Mouse (Mus musculus) bone marrow macrophage, adult 2 months (primary cell): ENCODE data around the gene Glis2. TPM values are rescaled to one million over a fixed set of nuclear protein-coding genes. Genes with fewer than 3 reads are reported as not detected.

Source experiments
- H3K27ac ChIP-seq: 2 replicates; pipeline ENCODE4 v1.5.1; 2012; ENCODE audit warnings: low read depth, low read length; ENCODE audit not compliant: insufficient read depth
- H3K4me1 ChIP-seq: 2 replicates; pipeline ENCODE4 v1.6.1; 2012; ENCODE audit warnings: low read length; ENCODE audit not compliant: control insufficient read depth, insufficient read depth
- H3K4me3 ChIP-seq: 2 replicates; pipeline ENCODE4 v1.5.1; 2012; ENCODE audit warnings: mild to moderate bottlenecking, low read length, moderate library complexity; ENCODE audit not compliant: insufficient read depth
- CTCF ChIP-seq: IDR thresholded peaks from 2 replicates; pipeline ENCODE4 v1.5.1; 2012; ENCODE audit warnings: low read depth, mild to moderate bottlenecking, low read length, moderate library complexity
- POLR2A ChIP-seq: IDR thresholded peaks from 2 replicates; pipeline ENCODE4 v1.6.1; 2012; ENCODE audit warnings: mild to moderate bottlenecking, low read depth, low read length, borderline replicate concordance
- polyA plus RNA-seq: library from polyadenylated mRNA; stranded (reverse); fragments of >200 nt; gene quantifications from 2 replicates; pipeline ENCODE4 v1.2.4, GENCODE M21; 2012; ENCODE audit not compliant: missing spikeins, insufficient read depth, insufficient read length

The Glis2 gene
- polyA plus RNA-seq, 1 experiment: 1.3 TPM

DNA sequence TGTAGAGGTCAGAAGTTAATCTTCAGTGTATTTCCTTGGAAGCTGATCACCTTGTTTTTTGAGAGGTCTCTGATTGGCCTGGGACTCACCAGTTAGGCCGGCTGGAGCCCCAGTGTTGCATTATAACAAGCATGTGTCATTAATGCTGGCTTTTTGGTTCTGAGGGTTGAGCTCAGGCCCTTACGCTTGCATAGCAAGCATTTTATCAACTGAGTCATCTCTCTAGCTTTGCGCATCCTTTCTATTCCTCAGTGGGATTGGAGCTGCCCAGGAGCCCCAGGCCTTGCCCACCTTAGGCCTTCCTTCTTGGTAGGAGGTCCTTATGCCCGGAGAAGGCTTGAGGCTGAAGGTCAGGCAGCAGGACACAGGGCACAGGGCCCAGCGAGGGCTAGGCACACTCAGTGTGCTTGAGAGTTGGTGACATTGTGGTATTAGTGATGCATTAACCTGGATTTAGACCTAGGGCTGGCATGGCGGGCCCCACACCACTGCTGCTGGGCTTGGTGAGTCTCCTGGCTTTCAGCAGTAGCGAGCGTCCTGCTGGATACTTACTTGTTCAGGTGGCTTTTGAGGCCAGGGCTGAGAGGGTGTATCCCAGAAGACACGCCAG is 6.3 kb downstream of the Glis2 start:
- Histone ChIP-seq H3K4me1 (peaks cover 1% of the 10 kb centered on the region; the same call in 1 of the 2 replicates), H3K27ac (no peak overlapping the region), H3K4me3 (no peak overlapping the region)
- no peak for TF ChIP-seq POLR2A
- TF ChIP-seq CTCF: no peak

DNA sequence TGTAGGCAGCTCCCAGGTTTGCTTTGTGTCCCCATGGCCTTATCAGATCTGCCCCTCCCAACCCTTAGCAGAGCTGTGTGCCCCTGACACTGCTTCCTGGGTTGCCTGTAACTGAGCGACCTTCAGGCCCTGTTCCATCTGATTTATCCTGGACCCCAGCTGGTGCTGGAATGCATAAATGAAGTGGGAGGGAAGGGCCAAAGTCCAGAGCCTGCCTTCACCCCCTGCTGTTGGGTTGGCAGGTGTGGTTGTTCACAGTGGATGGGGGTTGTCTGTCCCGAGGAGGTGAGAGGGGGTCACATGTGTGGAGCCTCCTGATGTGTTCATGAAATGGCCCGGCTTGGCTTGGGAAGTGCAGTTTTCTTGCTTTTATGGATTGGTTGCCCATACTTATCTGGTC is 7.7 kb downstream of the Glis2 start:
- TF ChIP-seq POLR2A (no peak), CTCF (no peak)
- no peak overlapping the region for H3K27ac ChIP-seq
- H3K4me1 ChIP-seq: peaks cover 14% of the 10 kb centered on the region
- no peak overlapping the region for H3K4me3 ChIP-seq

DNA sequence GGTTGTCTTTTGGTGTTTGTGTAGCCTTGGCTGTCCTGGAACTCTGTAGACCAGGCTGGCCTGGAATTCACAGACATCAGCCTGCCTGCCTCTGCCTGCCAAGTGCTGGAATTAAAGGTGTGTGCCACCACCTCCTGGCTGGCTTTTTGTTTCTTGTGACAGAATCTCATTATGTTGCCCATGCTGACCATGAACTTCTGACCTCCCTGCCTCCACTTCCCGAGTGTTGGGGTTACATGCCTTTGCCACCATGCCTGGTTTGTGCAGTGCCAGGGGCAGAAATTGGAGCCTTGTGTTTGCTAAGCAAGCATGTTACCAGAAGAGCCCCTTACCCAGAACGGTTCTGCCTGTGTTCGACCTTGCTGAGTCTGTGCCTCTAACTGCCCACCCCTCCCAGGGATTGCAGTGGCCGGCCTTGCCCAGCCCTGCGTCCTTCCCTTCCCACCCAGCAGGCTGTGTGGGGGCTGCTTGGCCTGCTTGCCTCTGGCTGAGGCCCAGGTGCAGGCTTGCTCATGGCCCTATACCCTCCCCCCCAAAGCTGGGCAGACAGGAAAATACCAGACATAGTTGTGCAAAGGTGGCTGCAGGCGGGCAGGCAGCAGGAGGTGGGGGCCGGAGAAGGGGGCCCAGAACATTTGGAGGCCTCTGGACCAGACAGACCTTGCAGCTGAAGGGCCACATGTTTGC is 8.4 kb downstream of the Glis2 start:
- peaks cover 14% of the 10 kb centered on the region for H3K4me1 ChIP-seq
- TF ChIP-seq CTCF: no peak
- TF ChIP-seq POLR2A: no peak
- no peak overlapping the region for H3K27ac ChIP-seq
- H3K4me3 ChIP-seq: no peak overlapping the region

DNA sequence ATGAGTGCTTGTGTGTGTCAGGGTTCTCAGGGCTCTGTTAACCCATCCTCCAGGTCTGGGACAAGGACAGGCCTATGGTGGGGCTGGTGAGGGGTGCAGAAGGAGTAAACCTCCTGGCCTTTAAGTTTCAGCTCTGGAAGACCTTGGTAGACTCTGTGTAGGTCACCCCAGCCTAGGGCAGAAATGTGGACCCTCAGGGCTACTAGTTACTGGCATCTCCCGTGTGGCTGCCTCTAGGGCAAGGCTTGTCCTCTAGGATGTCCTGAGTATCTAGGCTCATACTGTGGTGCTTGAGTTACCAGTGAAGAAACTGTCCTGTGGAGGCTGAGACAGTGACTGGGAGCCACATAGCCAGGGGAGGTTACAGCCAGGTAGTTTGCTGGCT is 8.9 kb downstream of the Glis2 start:
- TF ChIP-seq POLR2A (no peak), CTCF (no peak)
- Histone ChIP-seq H3K4me1 (peaks cover 14% of the 10 kb centered on the region), H3K4me3 (no peak overlapping the region), H3K27ac (no peak overlapping the region)

DNA sequence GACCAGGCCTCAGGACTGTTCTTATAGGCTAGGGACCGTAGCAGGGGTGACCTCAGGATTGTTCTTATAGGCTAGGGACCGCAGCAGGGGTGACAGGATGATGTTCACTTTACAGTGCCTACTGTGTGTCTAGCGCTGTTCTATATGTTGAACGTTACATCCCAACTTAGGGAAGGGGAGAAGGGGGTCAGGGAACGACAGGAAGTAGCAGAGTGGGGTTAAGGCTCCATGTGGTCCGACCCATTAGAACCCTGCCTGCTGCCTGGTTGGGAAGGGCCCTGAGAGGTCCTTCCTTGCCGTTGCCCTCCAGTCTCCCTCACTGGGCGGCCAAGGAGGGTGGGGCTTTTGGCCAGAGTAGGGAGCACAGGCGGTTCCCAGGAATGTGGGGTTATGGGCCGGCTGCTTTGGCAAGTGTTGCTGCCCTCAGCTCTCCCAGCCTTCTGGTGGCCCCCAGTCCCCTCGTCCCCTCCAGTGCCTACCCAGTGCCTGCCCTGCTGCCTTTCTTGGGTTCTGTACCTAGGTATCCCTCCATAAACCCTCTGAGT is 9.9 kb downstream of the Glis2 start:
- H3K4me3 ChIP-seq: no peak overlapping the region
- TF ChIP-seq CTCF (no peak), POLR2A (no peak)
- no peak overlapping the region for H3K27ac ChIP-seq
- H3K4me1 ChIP-seq: peaks cover 14% of the 10 kb centered on the region

DNA sequence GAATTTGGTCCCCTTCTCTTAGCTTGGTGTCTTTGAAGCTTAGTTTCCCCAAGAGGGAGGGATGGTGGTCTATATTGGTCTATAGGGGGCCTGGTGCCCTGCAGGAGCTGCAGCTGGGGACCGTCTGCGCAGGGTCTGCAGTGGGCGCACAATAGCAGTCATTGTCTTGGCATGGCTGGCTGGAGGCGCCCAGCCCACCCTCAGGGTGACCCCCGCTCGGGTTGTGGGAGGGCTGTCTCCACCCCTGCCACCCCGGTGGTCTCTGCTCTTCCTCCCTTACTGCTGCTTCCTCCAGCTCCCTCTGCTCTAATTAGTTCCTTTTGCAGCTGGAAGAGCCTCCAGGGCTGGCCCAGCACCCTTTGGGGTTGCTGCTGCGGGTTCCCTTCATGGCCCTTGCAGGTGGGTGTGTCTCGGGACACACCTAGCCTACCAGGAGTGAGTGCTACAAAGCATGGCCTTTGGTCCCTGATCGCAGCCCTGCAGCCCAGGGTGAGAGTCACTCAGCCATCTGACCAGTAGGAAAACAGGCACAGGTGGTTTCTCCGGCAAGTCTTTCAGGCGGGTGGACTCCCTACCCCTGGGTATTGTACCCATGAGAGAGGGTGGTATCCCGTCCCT is 11.1 kb downstream of the Glis2 start:
- no peak overlapping the region for H3K4me3 ChIP-seq
- no peak overlapping the region for H3K27ac ChIP-seq
- H3K4me1 ChIP-seq: peaks cover 14% of the 10 kb centered on the region
- TF ChIP-seq CTCF (no peak), POLR2A (no peak)

DNA sequence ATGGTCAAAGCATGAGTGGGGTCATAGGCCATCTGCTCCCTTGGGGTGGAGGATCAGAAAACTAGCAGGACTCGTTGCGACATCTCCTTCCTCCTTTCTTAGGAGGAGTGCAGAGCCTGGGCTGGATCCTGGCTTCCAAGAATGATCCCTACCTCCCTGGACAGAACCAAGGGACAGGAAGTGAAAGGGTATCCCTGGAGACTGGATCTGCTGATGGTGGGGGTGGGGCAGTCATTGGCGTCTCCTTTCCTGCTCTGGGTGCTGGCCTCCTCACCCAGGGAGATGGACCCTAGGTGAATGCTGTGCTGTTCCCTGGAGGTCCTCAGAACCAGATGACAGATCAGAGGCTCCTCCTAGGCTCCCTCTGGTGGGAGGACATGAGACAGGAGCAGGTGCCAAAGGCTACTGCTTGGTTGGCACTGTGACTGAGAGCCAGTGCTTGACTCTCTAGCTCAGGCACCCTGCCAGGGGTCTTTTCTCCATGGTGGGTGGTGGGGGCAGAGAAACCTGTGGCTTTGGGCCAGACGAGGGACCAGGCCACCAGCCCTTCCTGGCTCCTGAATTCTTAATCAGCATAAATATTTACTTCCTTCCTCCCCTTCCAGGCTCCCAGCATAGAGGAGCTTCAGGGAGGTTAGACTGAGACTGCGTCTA is 12.0 kb downstream of the Glis2 start:
- no peak overlapping the region for H3K27ac ChIP-seq
- no peak overlapping the region for H3K4me3 ChIP-seq
- TF ChIP-seq POLR2A: no peak
- TF ChIP-seq CTCF: peak; percentile 46
- H3K4me1 ChIP-seq: peaks cover 14% of the 10 kb centered on the region

DNA sequence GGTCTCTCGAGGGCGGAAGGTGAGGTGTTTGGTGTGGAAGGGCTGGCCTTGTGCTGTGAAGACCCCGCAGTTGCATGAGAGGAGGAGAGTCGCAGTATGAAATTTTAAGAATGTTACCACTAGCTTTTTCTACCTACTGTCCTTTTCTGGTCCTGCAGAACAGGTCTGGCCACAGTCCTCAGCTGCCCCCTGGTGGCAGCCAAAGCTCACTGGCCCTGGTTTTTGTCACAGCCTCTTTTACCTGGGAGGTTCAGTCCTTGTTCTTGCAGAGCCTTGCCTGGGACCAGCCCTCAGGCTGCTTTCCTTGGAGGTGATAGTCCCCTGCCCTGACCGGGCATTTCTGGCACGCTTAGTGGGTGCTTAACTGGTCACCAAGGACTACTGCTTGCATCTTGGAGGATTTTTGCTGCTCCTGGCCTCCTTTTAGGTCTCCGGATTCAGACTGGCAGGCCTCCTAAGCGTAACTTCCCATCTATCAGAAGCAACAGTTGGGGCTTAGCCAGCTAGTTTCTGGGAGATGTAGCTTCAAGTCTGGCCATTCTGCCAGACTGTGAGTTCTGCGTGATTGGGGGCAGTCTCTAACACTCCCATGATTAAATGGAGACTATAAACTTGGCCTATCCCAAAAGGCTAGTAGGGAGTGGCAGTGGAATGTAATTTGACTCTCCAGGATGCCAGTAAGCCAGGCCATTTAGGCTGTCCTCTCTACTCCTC is 13.5 kb downstream of the Glis2 start:
- peaks cover 14% of the 10 kb centered on the region for H3K4me1 ChIP-seq
- TF ChIP-seq POLR2A (no peak), CTCF (peak; percentile 80)
- H3K27ac ChIP-seq: no peak overlapping the region
- no peak overlapping the region for H3K4me3 ChIP-seq

DNA sequence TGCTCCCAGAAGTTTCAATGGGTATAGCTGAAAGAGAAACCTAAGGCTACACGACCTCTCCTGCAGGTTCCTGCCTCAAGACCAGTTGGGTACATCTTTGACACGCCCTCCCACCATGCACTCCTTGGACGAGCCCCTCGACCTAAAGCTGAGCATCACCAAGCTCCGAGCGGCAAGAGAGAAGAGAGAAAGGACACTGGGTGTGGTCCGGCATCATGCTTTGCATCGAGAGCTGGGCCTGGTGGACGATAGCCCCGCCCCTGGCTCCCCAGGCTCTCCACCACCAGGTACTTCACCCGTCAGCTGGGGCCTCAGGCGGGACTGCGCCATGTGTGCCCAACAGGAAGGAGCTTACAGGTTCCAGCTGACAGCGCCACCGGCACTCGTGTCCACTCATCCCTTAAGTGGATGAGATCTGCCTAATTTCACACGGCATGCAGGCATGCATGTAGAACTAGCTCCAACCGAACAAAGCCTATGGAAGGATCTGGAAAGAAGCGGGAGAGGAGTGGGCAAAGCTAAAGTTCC is 14.1 kb downstream of the Glis2 start:
- Histone ChIP-seq H3K4me3 (no peak overlapping the region), H3K4me1 (peaks cover 14% of the 10 kb centered on the region), H3K27ac (no peak overlapping the region)
- no peak for TF ChIP-seq POLR2A
- TF ChIP-seq CTCF: no peak
